In the genomic region with DNA sequence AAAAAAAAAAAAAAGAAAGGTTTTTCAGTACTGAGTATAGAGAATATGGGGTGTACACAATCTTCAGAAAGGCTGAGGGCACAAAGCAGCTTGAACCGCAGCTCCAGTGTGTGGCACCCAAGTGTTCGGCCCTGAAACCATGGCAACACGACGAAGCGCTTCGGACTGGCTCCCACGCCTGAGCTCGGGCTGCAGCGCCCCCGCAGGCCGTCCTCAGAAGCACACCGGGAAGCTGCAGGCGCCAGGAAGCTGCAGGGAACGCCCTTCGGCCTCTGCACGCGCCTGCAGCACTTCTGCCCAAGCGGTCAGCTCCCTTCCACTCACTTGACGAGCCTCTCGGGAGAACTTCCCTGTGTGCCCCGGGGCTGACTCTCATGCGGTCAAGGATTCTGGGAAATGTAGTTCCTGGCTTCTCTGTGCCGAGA, we compare ENCODE assay signal across 8 mouse cellular contexts. TPM values are rescaled to one million over a fixed set of nuclear protein-coding genes. Genes with fewer than 3 reads are reported as not detected.
DNase-seq lines count a peak whose midpoint lies in the region; ATAC-seq and TF ChIP-seq lines count a peak whose summit lies in the region.

No protein-coding gene starts in this region.

- WGBS in hindbrain, embryonic 14.5 days = under 1% methylated on average over 23 of the region's 23 CpGs

- H3K4me3 ChIP-seq in hindbrain, embryonic 14.5 days (replicated peaks; ENCODE audit: low read length) = peak overlapping the region; percentile 31

- peak overlapping the region; percentile 50 for H3K4me2 ChIP-seq in hindbrain, embryonic 14.5 days (replicated peaks)

- H3K27me3 ChIP-seq in Patski = no peaks in the 10 kb centered on the region
- no peaks in the 10 kb centered on the region for H3K27me3 ChIP-seq in hindbrain, embryonic 14.5 days (ENCODE audit: control insufficient read depth, insufficient read depth, low read length)

- CTCF ChIA-PET in Patski (lab: Charles Lee) = interaction anchor here (0.6 to 1.6 kb wide), 12 partner anchors 10 to 544 kb away, joined by 3 to 8 read pairs (median 4); partner anchors contain the start of gene Cln6

- in situ Hi-C loops in Patski (cut with MboI; ENCODE audit: low pct_unique_long_range_greater_than_20kb) = no loop called here

- H3K9me3 ChIP-seq in hindbrain, embryonic 14.5 days (ENCODE audit: control insufficient read depth, low read length) = no peaks in the 10 kb centered on the region

- no peaks in the 10 kb centered on the region for H3K36me3 ChIP-seq in hindbrain, embryonic 14.5 days (replicated peaks; ENCODE audit: control insufficient read depth, insufficient read depth)

- ATAC-seq in Patski = peak; percentile 89
- ATAC-seq in hindbrain, embryonic 14.5 days (ENCODE audit: low FRiP score) = peak; percentile 93

- TF ChIP-seq CTCF in Patski (IDR thresholded peaks at IDR 0.05) = peak; percentile 99

- POLR2A ChIA-PET in Patski (lab: Charles Lee) = interaction anchor here (0.7 to 0.8 kb wide), 4 partner anchors 44 to 772 kb away, joined by 3 to 9 read pairs (median 4); no protein-coding TSS in a partner anchor

- DNase-seq in Patski (ENCODE audit: low read depth, low spot score) = peak; percentile 59
- peak; percentile 94 to 95 for DNase-seq in cerebellum, postnatal 14 days
- DNase-seq in frontal cortex, postnatal 14 days (ENCODE audit: low spot score in 2 of 2) = peak; percentile 87 to 91
- peak; percentile 94 for DNase-seq in hindbrain, embryonic 14.5 days (ENCODE audit: low spot score)
- DNase-seq in layer of hippocampus, postnatal 36 days = peak; percentile 93
- peak; percentile 98 for DNase-seq in lung, postnatal 36 days
- peak; percentile 98 for DNase-seq in retina, postnatal 1 day
- DNase-seq in urinary bladder, adult 18-20 months (ENCODE audit: low spot score in 2 of 2) = peak; percentile 91 to 94

- H3K27ac ChIP-seq in hindbrain, embryonic 14.5 days = peak overlapping the region; percentile 58; the same call in 1 of the 2 replicates

- peaks cover 7% of the 10 kb centered on the region for H3K4me1 ChIP-seq in hindbrain, embryonic 14.5 days (replicated peaks; ENCODE audit: control insufficient read depth, insufficient read depth, low read length)

- 0 out of 2 replicates have a peak overlapping the region, but pooled peaks have one; percentile 13 for H3K9ac ChIP-seq in hindbrain, embryonic 14.5 days

RNA-seq across cellular contexts. Expression of gene Cln6, which starts 9.9 kb away (rescaled TPM):
- polyA plus RNA-seq in Patski (2021) = 41.0 TPM
- polyA plus RNA-seq in hindbrain, embryonic 14.5 days (2014; fragmentation: Nextera tagmentation; extraction: Ambion mirVana) = 5.4 and 7.1 TPM in 2 replicates
- total RNA-seq in layer of hippocampus, postnatal 36 days (2021) = 10 to 100 TPM in 1 of 2 experiments, 1 to 10 TPM in 1; 9.2 to 10.3 TPM

RNA-seq across cellular contexts. Expression of gene Fem1b, which starts 16.9 kb away (rescaled TPM):
- polyA plus RNA-seq in Patski (2021) = 34.6 TPM
- polyA plus RNA-seq in hindbrain, embryonic 14.5 days (2014; fragmentation: Nextera tagmentation; extraction: Ambion mirVana) = 86.6 and 101 TPM in 2 replicates
- 100 to 1,000 TPM in 1 of 2 experiments, 10 to 100 TPM in 1; 98.4 to 102 TPM for total RNA-seq in layer of hippocampus, postnatal 36 days (2021)

RNA-seq across cellular contexts. Expression of gene Calml4, which starts 29.2 kb away (rescaled TPM):
- 5.2 TPM for polyA plus RNA-seq in Patski (2021)
- polyA plus RNA-seq in hindbrain, embryonic 14.5 days (2014; fragmentation: Nextera tagmentation; extraction: Ambion mirVana) = 16.7 and 32.8 TPM in 2 replicates
- 1 to 10 TPM; 1.1 to 2.5 TPM for total RNA-seq in layer of hippocampus, postnatal 36 days (2021)

Comparison
In these comparisons a context has a peak if more than half of its experiments do, and no peak if none do; other contexts are left out.
1. Peak in every context shown above with its lines: DNase-seq, ATAC-seq, H3K4me3 ChIP-seq and H3K27ac ChIP-seq.